Mouse (Mus musculus) CD4-positive helper T cell, adult 2 months (primary cell): ENCODE measurements around the gene Npnt.

Experiments used
- DNase-seq: peaks from one replicate; pipeline ENCODE4 v3.0.0-alpha.2; 2012; ENCODE audit warnings: low read depth, missing footprints, low spot score

Npnt gene

DNA sequence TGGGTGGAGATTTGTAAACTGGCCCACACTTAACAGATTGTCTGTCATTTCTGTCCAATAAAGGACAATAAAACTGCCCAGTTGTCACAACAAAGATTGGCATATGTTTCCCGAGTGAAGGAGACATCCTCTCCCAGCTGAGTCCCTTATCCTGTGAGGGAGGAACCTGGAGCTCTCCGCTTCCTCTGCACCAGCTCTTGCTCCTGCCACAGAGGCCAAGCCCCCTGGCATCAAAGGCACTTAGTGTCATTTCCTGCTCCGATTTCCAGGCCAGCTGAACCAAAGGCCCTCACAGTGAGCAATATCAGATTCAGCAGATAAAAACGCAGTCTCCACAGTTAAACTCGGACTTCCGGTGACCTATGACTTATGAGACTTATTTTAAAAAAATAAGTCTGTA lies 93.4 kb downstream of the Npnt start:
- DNase-seq: no peak

DNA sequence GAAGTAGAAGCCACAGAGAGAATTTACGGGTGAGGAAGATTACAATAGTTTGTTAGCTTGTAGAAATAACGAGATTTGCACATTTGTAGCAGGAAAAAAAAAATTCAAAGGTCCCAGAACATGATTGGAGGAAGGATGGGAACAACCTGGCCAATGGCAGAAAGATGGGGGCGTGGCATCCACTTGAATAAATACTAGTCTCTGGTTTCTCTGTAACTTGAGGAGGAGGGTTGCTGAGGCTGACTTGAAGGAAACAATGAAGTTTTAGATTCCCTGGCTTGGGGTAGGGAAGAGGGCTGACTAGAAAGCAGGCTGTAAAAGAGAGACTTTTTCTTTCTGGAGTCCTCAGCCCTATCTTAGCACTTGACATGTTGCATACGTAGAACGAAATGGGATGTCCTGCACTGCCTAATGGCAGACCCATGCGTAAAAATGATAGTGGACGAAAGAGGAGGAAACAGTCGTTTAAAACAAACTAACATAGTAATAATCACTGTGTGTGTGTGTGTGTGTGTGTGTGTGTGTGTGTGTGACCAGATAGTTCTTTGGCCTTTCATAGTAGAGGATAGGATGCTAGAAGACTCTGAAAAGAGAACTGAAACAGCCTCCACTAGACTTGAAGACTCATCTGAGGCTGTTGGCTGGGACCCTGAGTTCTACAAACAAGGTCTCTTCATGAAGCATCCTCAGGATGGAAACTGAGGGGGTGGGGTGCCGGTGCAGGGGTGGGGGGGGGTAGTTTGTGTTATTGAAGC lies 94.5 kb downstream of the Npnt start:
- DNase-seq: no peak

GRCm38 (mm10) chr3:132854271-132854670 lies 95.8 kb downstream of the Npnt start:
- no peak for DNase-seq

DNA sequence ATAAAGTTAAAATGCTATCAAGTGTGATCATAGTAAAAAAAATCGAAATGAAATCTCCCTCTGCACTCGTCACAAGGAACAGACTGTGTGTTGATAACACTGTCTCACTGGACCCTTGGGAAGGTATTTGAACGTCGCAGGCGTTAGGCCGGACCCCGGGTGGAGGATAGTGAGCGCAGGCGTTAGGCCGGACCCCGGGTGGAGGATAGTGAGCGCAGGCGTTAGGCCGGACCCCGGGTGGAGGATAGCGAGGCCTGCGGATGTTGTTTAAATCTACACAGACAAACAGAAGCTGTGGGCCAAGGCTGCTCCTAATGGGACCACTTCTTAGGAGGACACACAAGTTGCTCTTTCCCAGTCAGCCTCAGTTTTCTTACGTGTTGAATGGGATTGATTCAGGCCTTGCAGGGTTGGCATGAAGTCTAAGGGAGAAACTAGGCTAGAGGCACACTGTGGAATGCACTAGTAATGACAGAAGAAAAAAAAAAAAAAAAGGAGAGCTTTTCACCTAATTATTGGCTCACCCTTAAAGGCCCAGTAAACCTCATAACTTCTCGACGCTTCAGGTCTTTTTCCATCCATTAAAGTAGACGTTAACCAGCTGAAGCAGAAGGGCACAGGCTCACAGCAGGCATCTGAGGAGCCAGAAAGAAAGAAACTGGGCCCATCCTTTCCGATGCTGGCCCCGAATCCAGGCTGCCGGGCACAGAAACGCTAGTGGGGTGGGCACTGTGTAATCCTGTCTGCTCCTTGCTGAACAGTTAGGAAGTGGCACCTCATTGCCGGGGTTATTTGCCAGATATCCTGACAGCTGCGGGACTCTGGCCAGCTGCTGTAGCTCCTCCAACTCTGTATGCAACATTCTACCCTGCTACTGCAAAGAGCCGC lies 98.0 kb downstream of the Npnt start:
- no peak for DNase-seq

DNA sequence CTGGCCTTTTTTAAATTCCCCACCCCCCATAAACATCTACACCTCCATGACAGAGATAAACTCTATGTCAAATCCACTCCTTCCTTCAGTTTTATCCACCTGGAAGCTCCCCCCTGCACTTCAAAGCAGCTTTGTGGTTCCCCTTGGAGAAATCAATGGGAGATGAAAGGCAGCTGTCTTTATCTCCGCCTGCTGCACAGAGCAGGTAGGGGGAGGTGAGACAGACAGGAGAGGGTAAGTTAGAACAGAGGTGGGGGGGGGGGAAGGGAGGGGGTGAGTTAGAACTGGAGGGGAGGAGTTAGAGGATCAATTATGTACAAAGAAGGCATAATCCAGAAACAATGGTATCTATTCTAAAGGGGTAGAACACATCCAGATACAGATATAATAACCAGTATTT lies 98.7 kb downstream of the Npnt start:
- no peak for DNase-seq

GRCm38 (mm10) chr3:132850431-132850830 lies 99.7 kb downstream of the Npnt start:
- no peak for DNase-seq

DNA sequence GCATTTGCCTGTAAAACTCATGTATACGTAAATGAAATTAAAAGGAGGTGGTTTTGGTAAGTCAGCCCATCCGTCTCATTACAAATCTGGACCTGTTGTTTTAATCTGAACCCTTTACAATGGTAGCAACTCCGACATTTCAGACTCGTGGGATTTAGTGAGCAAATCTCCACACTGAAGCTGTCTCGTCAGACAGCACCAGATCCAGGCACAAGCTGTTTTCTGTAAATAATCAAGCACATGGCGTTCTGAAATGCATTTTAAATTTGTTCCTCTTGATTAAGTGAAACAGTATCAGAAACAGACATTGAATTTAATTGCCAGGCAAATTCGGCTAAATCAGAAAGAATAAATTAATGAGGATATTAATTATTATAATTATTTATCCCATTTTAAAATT lies 100.4 kb downstream of the Npnt start:
- DNase-seq: no peak

DNA sequence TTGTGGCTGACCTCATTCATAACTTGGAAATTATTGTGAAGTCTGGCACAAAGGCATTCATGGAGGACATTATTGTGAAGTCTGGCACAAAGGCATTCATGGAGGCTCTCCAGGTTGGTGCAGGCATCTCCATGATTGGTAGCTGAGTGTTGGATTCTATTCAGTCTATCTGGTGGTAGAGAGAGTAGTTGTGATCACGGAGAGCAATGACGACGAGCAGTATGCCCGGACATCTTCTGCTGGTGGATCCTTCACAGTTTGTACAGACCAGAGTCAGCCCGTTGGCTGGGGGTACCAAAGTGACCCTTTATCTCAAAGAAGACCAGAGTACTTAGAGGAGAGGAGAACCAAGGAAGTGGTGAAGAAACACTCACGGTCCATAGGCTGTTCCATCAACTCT lies 107.4 kb downstream of the Npnt start:
- DNase-seq: no peak

DNA sequence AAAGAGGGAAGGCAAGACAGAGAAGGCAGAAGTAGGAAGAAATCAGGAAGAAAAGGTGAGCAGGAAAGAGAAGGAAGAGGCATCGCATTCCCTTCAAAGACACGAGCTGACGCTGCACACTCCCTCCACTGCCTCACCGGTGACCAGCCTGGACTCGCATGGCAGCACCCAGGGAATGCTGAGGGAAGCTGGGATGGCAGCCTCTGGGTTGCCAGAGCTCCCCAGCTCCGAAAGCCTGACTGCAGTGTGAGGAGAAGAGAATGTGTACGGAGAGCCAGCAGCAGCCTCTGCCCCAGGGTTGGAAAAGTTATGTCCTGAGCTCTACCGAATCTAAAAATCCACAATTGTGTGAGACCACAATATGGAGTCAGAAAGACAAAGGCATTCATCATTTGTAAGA lies 110.6 kb downstream of the Npnt start:
- no peak for DNase-seq

DNA sequence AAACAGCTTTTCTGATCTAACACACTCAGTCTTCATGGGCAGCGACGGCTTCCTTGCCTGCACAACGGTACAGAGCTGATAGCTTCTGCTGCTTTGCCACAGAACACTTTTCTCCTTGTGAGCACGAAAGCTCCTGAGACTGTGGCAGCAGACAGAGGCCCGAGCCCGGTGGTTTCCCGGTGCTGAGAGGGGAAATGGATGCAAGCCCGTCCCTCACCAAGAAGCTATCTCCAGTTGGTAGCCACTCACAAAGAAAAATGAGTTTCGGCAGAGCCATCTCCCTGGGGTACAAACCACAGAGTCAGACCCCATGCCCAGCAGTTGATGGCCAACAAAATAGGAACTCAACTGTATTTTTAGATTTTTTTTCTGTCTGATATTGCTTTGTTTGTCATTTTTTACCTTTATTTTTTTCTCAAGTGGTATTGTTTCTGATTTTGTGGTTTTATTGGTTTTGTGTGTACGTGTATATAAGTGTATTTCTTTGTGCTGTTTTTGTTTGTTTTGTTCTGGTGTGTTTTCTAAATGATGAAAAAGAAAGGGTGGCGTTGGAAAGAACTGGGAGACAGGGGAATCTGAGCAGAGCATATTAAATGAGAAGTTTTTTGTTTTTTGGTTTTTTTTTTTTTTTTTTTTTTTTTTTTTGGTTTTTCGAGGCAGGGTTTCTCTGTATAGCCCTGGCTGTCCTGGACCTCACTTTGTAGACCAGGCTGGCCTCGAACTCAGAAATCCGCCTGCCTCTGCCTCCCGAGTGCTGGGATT lies 111.3 kb downstream of the Npnt start:
- no peak for DNase-seq

DNA sequence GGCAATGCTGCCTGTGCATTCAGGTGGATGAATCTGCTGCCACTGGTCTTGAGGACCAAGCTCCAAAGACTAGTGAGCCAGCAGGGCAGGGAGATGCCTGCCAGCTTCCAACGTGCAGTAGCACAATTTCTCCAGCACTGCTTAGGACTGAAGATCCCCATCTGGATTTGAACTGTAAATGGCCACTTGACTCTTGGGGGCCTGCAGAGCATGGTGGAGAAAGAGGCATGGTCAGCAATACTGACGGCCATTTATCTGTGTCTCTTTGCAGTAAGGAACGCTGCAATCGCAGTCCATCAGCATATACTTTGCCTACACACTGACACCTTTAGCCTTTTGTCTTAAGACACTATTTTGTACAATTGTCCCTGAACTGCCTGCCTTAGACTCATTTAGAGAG lies 113.0 kb downstream of the Npnt start:
- DNase-seq: no peak

- no peak for DNase-seq
These were observed 114.8 kb downstream of the Npnt start for GRCm38 (mm10) chr3:132835118-132835794.
